Mouse (Mus musculus): ENCODE results near the gene Rrp8.

GRCm38 (mm10) chr7:105743926-105744590 is 6.9 kb upstream of the Rrp8 start, which contains the start of gene Taf10:
- TF ChIP-seq CTCF (IDR thresholded peaks at IDR 0.05; ENCODE audit: borderline replicate concordance, insufficient read depth, low read depth, low read length) = peak; percentile 29; the same call in 1 of the 2 replicates
- peak; percentile 76 for TF ChIP-seq POLR2A (IDR thresholded peaks at IDR 0.05; ENCODE audit: borderline replicate concordance, insufficient read depth, low read length)

All from cerebellum, adult 2 months (tissue).